Mouse (Mus musculus): ENCODE results near the gene Lhpp. TPM values are rescaled to one million over a fixed set of nuclear protein-coding genes. Genes with fewer than 3 reads are reported as not detected.
A peak's percentile ranks its signal among the peaks of the same experiment; 100 is the strongest.

The Lhpp gene
- polyA plus RNA-seq, 1 experiment from 2014 or later, result 9.0 TPM

DNA sequence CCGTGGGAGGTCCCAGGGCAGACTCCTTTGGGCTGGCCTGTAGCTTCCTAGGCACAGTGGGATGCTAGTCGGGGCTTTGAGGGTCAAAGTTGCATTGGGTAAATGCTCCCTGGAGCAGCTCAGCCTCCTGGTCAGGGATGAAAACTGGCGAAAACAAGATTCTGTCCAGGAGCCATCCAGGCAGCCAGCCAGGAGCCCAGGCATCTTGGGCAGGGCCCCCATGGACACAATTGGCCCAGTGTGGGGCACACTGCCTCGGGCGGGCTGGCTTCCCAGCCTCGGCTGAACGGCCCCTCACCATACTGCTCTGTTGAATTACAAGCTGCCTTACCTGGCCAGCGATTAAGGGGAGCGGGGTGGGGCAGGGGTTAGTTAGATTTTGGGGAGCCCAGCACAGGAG, 82.3 kb downstream of the Lhpp start:
- Histone ChIP-seq H3K9ac (replicated peaks) (no peak overlapping the region), H3K4me3 (ENCODE audit: low read depth, low read length) (no peak overlapping the region), H3K36me3 (replicated peaks; ENCODE audit: insufficient read depth, low read length) (no peaks in the 10 kb centered on the region), H3K4me1 (ENCODE audit: insufficient read depth) (peaks cover 11% of the 10 kb centered on the region), H3K27me3 (ENCODE audit: insufficient read depth, low read length) (no peaks in the 10 kb centered on the region), H3K27ac (ENCODE audit: low read depth) (no peak overlapping the region), H3K4me2 (ENCODE audit: low read depth, low read length) (no peak overlapping the region), H3K9me3 (ENCODE audit: low read length) (no peaks in the 10 kb centered on the region)
- DNase-seq, result no peak
- no peak for TF ChIP-seq EP300 (IDR thresholded peaks at IDR 0.05; ENCODE audit: low read depth)
- no peak for TF ChIP-seq CTCF (IDR thresholded peaks at IDR 0.05; ENCODE audit: low read depth)
- WGBS (ENCODE audit: insufficient replicate concordance), result 83% methylated on average over 9 of the region's 9 CpGs
- ATAC-seq, result no peak

- Histone ChIP-seq H3K4me1 (ENCODE audit: insufficient read depth) (peaks cover 5% of the 10 kb centered on the region; the same call in 1 of the 2 replicates), H3K4me3 (ENCODE audit: low read depth, low read length) (no peak overlapping the region), H3K27ac (ENCODE audit: low read depth) (no peak overlapping the region), H3K36me3 (replicated peaks; ENCODE audit: insufficient read depth, low read length) (no peaks in the 10 kb centered on the region), H3K27me3 (ENCODE audit: insufficient read depth, low read length) (no peaks in the 10 kb centered on the region), H3K4me2 (ENCODE audit: low read depth, low read length) (no peak overlapping the region), H3K9me3 (ENCODE audit: low read length) (no peaks in the 10 kb centered on the region), H3K9ac (replicated peaks) (no peak overlapping the region)
- 79% methylated on average over 2 of the region's 2 CpGs for WGBS (ENCODE audit: insufficient replicate concordance)
- no peak for DNase-seq
- no peak for ATAC-seq
- no peak for TF ChIP-seq CTCF (IDR thresholded peaks at IDR 0.05; ENCODE audit: low read depth)
- no peak for TF ChIP-seq EP300 (IDR thresholded peaks at IDR 0.05; ENCODE audit: low read depth)
Measured at GRCm38 (mm10) chr7:132693561-132693960, 83.1 kb downstream of the Lhpp start.

GRCm38 (mm10) chr7:132697258-132697796, 86.9 kb downstream of the Lhpp start:
- Histone ChIP-seq H3K4me2 (ENCODE audit: low read depth, low read length) (no peak overlapping the region), H3K27ac (ENCODE audit: low read depth) (peak overlapping the region; percentile 75), H3K27me3 (ENCODE audit: insufficient read depth, low read length) (no peaks in the 10 kb centered on the region), H3K4me3 (ENCODE audit: low read depth, low read length) (no peak overlapping the region), H3K9ac (replicated peaks) (no peak overlapping the region), H3K9me3 (ENCODE audit: low read length) (no peaks in the 10 kb centered on the region), H3K36me3 (replicated peaks; ENCODE audit: insufficient read depth, low read length) (no peaks in the 10 kb centered on the region), H3K4me1 (ENCODE audit: insufficient read depth) (peaks cover 2% of the 10 kb centered on the region; the same call in 1 of the 2 replicates)
- peak; percentile 46 for DNase-seq
- no peak for TF ChIP-seq CTCF (IDR thresholded peaks at IDR 0.05; ENCODE audit: low read depth)
- peak; percentile 63 for TF ChIP-seq EP300 (IDR thresholded peaks at IDR 0.05; ENCODE audit: low read depth)
- ATAC-seq, result peak; percentile 67
- WGBS (ENCODE audit: insufficient replicate concordance), result 72% methylated on average over 8 of the region's 8 CpGs

- H3K9ac ChIP-seq (replicated peaks), result no peak overlapping the region; the same call in 1 of the 2 replicates
- H3K4me2 ChIP-seq (ENCODE audit: low read depth, low read length), result no peak overlapping the region
- no peak overlapping the region for H3K4me3 ChIP-seq (ENCODE audit: low read depth, low read length)
- no peak for DNase-seq
- no peaks in the 10 kb centered on the region for H3K36me3 ChIP-seq (replicated peaks; ENCODE audit: insufficient read depth, low read length)
- H3K4me1 ChIP-seq (ENCODE audit: insufficient read depth), result peaks cover 2% of the 10 kb centered on the region; the same call in 1 of the 2 replicates
- no peaks in the 10 kb centered on the region for H3K9me3 ChIP-seq (ENCODE audit: low read length)
- WGBS (ENCODE audit: insufficient replicate concordance), result 52% methylated on average over 4 of the region's 4 CpGs
- ATAC-seq, result no peak; the same call in 1 of the 2 replicates
- H3K27me3 ChIP-seq (ENCODE audit: insufficient read depth, low read length), result no peaks in the 10 kb centered on the region
- TF ChIP-seq CTCF (IDR thresholded peaks at IDR 0.05; ENCODE audit: low read depth) (no peak), EP300 (IDR thresholded peaks at IDR 0.05; ENCODE audit: low read depth) (no peak)
- peak overlapping the region; percentile 75 for H3K27ac ChIP-seq (ENCODE audit: low read depth)
Measured at GRCm38 (mm10) chr7:132698737-132699136, 88.3 kb downstream of the Lhpp start.

- 51% methylated on average over 4 of the region's 4 CpGs for WGBS (ENCODE audit: insufficient replicate concordance)
- DNase-seq, result no peak
Measured at GRCm38 (mm10) chr7:132699165-132699564, 88.7 kb downstream of the Lhpp start.

GRCm38 (mm10) chr7:132699639-132700038, 89.2 kb downstream of the Lhpp start:
- no peak for TF ChIP-seq CTCF (IDR thresholded peaks at IDR 0.05; ENCODE audit: low read depth)
- TF ChIP-seq EP300 (IDR thresholded peaks at IDR 0.05; ENCODE audit: low read depth), result no peak
- Histone ChIP-seq H3K27me3 (ENCODE audit: insufficient read depth, low read length) (no peaks in the 10 kb centered on the region), H3K27ac (ENCODE audit: low read depth) (peak overlapping the region; percentile 75), H3K9me3 (ENCODE audit: low read length) (no peaks in the 10 kb centered on the region), H3K36me3 (replicated peaks; ENCODE audit: insufficient read depth, low read length) (no peaks in the 10 kb centered on the region), H3K4me1 (ENCODE audit: insufficient read depth) (peaks cover 2% of the 10 kb centered on the region; the same call in 1 of the 2 replicates), H3K4me3 (ENCODE audit: low read depth, low read length) (no peak overlapping the region), H3K4me2 (ENCODE audit: low read depth, low read length) (no peak overlapping the region), H3K9ac (replicated peaks) (no peak overlapping the region; the same call in 1 of the 2 replicates)
- DNase-seq (no peak), ATAC-seq (no peak)

More at GRCm38 (mm10) chr7:132699165-132699564, 88.7 kb downstream of the Lhpp start:
- TF ChIP-seq CTCF (IDR thresholded peaks at IDR 0.05; ENCODE audit: low read depth) (no peak), EP300 (IDR thresholded peaks at IDR 0.05; ENCODE audit: low read depth) (no peak)
- Histone ChIP-seq H3K27ac (ENCODE audit: low read depth) (peak overlapping the region; percentile 75), H3K27me3 (ENCODE audit: insufficient read depth, low read length) (no peaks in the 10 kb centered on the region), H3K4me2 (ENCODE audit: low read depth, low read length) (no peak overlapping the region), H3K36me3 (replicated peaks; ENCODE audit: insufficient read depth, low read length) (no peaks in the 10 kb centered on the region), H3K9me3 (ENCODE audit: low read length) (no peaks in the 10 kb centered on the region), H3K4me1 (ENCODE audit: insufficient read depth) (peaks cover 2% of the 10 kb centered on the region; the same call in 1 of the 2 replicates), H3K4me3 (ENCODE audit: low read depth, low read length) (no peak overlapping the region), H3K9ac (replicated peaks) (no peak overlapping the region; the same call in 1 of the 2 replicates)
- no peak for ATAC-seq

Data from liver, postnatal 0 days (tissue).